ENCODE assay signal across 23 mouse cellular contexts in the genomic region with DNA sequence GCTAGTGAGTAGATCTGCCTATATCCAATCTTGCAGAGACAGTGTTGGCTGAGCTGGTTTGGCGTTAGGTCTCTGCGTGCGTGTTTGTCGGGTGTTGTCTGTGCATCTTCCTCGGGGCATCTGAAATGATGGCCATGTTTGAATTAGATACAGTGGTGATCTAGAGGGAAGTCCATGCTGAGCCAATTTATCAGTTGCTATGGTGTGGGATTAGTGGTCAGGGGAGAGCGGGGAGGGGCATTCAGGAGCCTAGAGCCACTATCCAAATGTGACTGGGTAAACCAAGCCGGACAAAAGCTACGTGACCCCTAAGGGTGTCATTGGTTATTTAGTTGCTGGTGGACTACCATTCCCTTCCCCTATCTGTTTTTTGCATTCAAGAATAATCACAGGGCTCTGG. TPM values are rescaled to one million over a fixed set of nuclear protein-coding genes. Genes with fewer than 3 reads are reported as not detected.
"Had no signal": no experiment of that assay in that cellular context is flagged by ENCODE, and none has a peak within 500 bp of the region (broad histone marks: within the 10 kb centered on the region; RNA-seq: fewer than 3 reads in every experiment).

No protein-coding gene starts in this region.

- H3K36me3 ChIP-seq: limb, embryonic 12.5 days; limb, embryonic 15.5 days; neural tube, embryonic 12.5 days; neural tube, embryonic 15.5 days had no signal

- H3K4me3 ChIP-seq: layer of hippocampus, adult 2 months; limb, embryonic 12.5 days; limb, embryonic 15.5 days; neural tube, embryonic 12.5 days; neural tube, embryonic 15.5 days had no signal

- H3K27me3 ChIP-seq: limb, embryonic 12.5 days; limb, embryonic 15.5 days; neural tube, embryonic 12.5 days; neural tube, embryonic 15.5 days had no signal

- H3K9me3 ChIP-seq: limb, embryonic 12.5 days; limb, embryonic 15.5 days; neural tube, embryonic 12.5 days; neural tube, embryonic 15.5 days had no signal

- H3K27ac ChIP-seq: kidney, postnatal 0 days; layer of hippocampus, adult 2 months; limb, embryonic 12.5 days; limb, embryonic 15.5 days; liver, embryonic 14.5 days; neural tube, embryonic 12.5 days; neural tube, embryonic 15.5 days; stomach, postnatal 0 days had no signal

- H3K4me2 ChIP-seq: limb, embryonic 12.5 days; limb, embryonic 15.5 days; liver, embryonic 11.5 days; neural tube, embryonic 12.5 days; neural tube, embryonic 15.5 days had no signal

- DNase-seq: kidney, adult 2 months; kidney, postnatal 25 days; layer of hippocampus, adult 9-11 months; liver, postnatal 0 days; lung, postnatal 14 days; lung, postnatal 4 days; right cerebral cortex, adult 18-20 months; right cerebral cortex, postnatal 14 days; right cerebral cortex, postnatal 4 days; thymus, adult 2 months; thymus, postnatal 14 days; thymus, postnatal 4 days had no signal

- ATAC-seq: intestine, postnatal 0 days; liver, postnatal 0 days had no signal

- H3K9ac ChIP-seq: limb, embryonic 12.5 days; limb, embryonic 15.5 days; liver, embryonic 14.5 days; liver, postnatal 0 days; neural tube, embryonic 12.5 days; neural tube, embryonic 15.5 days had no signal

- H3K4me1 ChIP-seq: limb, embryonic 12.5 days; limb, embryonic 15.5 days; neural tube, embryonic 12.5 days; neural tube, embryonic 15.5 days had no signal

RNA-seq across cellular contexts. Expression of a gene that starts 33.4 kb away (rescaled TPM):
- total RNA-seq: megakaryocyte-erythroid progenitor cell, adult 5-6 weeks had no signal
